Mouse (Mus musculus): ENCODE results near the gene Wwox.
"Not testable (repeated sequence)": the region's sequence is repeated elsewhere in the genome, so short reads cannot be mapped to it uniquely, and the experiment has no call there.

Wwox gene

GRCm38 (mm10) chr8:114793682-114794081 is 354.2 kb downstream of the Wwox start:
- in situ Hi-C loops (cut with MboI, MseI) = no loop called here

- in situ Hi-C loops (cut with MboI, MseI) = no loop called here
Observed at GRCm38 (mm10) chr8:114801428-114802134, 362.1 kb downstream of the Wwox start.

- in situ Hi-C loops (cut with MboI, MseI) = no loop called here
Observed at GRCm38 (mm10) chr8:114803113-114803512, 363.7 kb downstream of the Wwox start.

- in situ Hi-C loops (cut with MboI, MseI) = loop anchor here (5.0 kb wide), 1 partner anchor 75 kb away; no protein-coding TSS in a partner anchor
Observed at GRCm38 (mm10) chr8:114806826-114807420, 367.5 kb downstream of the Wwox start.

- in situ Hi-C loops (cut with MboI, MseI) = loop anchor here (5.0 kb wide), 1 partner anchor 74 kb away; no protein-coding TSS in a partner anchor
Observed at GRCm38 (mm10) chr8:114807676-114808426, 368.4 kb downstream of the Wwox start.

GRCm38 (mm10) chr8:114810470-114810869 is 371.0 kb downstream of the Wwox start:
- in situ Hi-C loops (cut with MboI, MseI) = no loop called here

GRCm38 (mm10) chr8:114813830-114814229 is 374.4 kb downstream of the Wwox start:
- in situ Hi-C loops (cut with MboI, MseI) = no loop called here

GRCm38 (mm10) chr8:114814769-114815736 is 375.6 kb downstream of the Wwox start:
- in situ Hi-C loops (cut with MboI, MseI) = no loop called here

- in situ Hi-C loops (cut with MboI, MseI) = no loop called here
Observed at GRCm38 (mm10) chr8:114816343-114816742, 376.9 kb downstream of the Wwox start.

GRCm38 (mm10) chr8:114816949-114817348 is 377.5 kb downstream of the Wwox start:
- in situ Hi-C loops (cut with MboI, MseI) = no loop called here

GRCm38 (mm10) chr8:114821543-114821942 is 382.1 kb downstream of the Wwox start:
- in situ Hi-C loops (cut with MboI, MseI) = no loop called here

- in situ Hi-C loops (cut with MboI, MseI) = no loop called here
Observed at GRCm38 (mm10) chr8:114825460-114825859, 386.0 kb downstream of the Wwox start.

- in situ Hi-C loops (cut with MboI, MseI) = no loop called here
Observed at GRCm38 (mm10) chr8:114826991-114827390, 387.5 kb downstream of the Wwox start.

GRCm38 (mm10) chr8:114827810-114828209 is 388.4 kb downstream of the Wwox start:
- in situ Hi-C loops (cut with MboI, MseI) = not testable (repeated sequence)

- in situ Hi-C loops (cut with MboI, MseI) = no loop called here
Observed at GRCm38 (mm10) chr8:114831595-114831994, 392.1 kb downstream of the Wwox start.

- in situ Hi-C loops (cut with MboI, MseI) = no loop called here
Observed at GRCm38 (mm10) chr8:114832251-114832774, 392.9 kb downstream of the Wwox start.

- in situ Hi-C loops (cut with MboI, MseI) = no loop called here
Observed at GRCm38 (mm10) chr8:114834730-114835129, 395.3 kb downstream of the Wwox start.

- in situ Hi-C loops (cut with MboI, MseI) = no loop called here
Observed at GRCm38 (mm10) chr8:114839998-114840397, 400.5 kb downstream of the Wwox start.

GRCm38 (mm10) chr8:114847666-114848065 is 408.2 kb downstream of the Wwox start:
- in situ Hi-C loops (cut with MboI, MseI) = no loop called here

- in situ Hi-C loops (cut with MboI, MseI) = no loop called here
Observed at GRCm38 (mm10) chr8:114849461-114849860, 410.0 kb downstream of the Wwox start.
